Mouse (Mus musculus): ENCODE data around the gene Afmid.

Gene Afmid

GRCm38 (mm10) chr11:117848271-117848984 is 22.7 kb downstream of the Afmid start:
- DNase-seq (ENCODE audit: low spot score): no peak

DNA sequence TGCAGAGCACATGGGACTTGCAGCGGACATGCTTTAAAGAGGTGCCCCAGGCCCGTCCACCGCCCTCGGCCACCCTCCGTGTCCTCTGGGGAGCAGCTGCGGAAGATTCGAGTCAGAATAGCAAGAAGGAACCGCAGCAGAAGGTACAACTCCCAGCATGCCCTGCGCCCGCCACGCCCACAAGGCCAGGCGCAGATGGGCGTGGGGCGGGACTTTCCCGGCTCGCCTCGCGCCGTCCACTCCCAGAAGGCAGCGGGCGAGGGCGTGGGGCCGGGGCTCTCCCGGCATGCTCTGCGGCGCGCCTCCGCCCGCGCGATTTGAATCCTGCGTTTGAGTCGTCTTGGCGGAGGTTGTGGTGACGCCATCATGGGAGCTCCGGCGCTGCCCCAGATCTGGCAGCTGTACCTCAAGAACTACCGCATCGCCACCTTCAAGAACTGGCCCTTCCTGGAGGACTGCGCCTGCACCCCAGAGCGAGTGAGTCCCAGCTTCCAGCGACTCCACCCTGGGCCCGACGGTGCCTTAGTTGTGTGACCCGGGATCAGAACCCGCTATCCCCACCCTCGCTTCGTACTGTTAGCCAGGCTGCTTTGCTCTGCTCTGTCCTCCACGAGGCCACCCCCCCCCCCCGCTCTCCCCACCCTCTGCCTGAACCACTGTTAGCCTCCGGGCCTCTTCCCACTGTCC is 23.4 kb downstream of the Afmid start, which contains the start of gene Birc5:
TSS of gene Birc5 (plus strand) at position 267 of the 687 bp plus-strand sequence.
- DNase-seq (ENCODE audit: low spot score): peak; percentile 98

GRCm38 (mm10) chr11:117852875-117853274 is 27.2 kb downstream of the Afmid start:
- no peak for DNase-seq (ENCODE audit: low spot score)

- no peak for DNase-seq (ENCODE audit: low spot score)
Observed at GRCm38 (mm10) chr11:117854241-117854640, 28.5 kb downstream of the Afmid start.

DNA sequence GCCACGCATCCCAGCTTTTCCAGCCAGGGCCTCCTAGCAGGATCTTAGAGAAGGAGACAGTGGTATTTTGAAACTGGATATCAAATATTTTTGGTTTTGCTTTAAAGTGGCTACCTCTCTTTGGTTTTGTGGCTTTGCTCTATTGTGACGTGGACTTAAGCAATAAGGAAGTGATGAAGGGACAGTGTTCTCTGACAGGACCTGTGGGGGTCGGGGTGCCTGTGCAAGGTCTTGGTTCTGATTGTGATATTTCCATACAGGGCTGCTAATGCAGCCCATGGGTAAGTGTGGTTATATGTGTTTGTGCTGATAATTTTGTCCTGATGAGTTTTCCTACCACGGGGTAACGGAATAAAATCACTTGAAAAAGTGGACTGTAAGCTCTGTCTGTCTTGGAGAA is 29.6 kb downstream of the Afmid start:
- no peak for DNase-seq (ENCODE audit: low spot score)

DNA sequence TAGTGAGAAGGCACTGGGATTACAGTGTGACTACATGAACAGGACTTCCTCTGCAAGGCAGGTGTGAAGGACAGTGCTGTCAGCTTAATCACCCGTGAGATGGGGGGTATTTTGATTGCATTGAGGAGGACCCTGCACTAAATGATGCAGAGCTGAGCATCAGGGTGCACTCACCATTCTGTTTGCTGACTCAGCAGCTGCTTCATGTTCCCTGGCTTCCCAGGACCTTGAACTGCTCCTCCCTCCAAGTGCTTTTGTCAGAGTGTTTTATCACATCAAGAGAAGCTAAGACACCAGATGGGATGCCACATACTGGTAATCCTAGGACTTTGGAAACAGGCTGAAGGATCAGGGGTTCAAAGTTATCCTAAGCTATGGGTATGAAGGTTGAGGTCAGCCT is 30.3 kb downstream of the Afmid start:
- no peak for DNase-seq (ENCODE audit: low spot score)

GRCm38 (mm10) chr11:117857462-117857861 is 31.7 kb downstream of the Afmid start:
- no peak for DNase-seq (ENCODE audit: low spot score)

GRCm38 (mm10) chr11:117858392-117858791 is 32.7 kb downstream of the Afmid start:
- no peak for DNase-seq (ENCODE audit: low spot score)

DNA sequence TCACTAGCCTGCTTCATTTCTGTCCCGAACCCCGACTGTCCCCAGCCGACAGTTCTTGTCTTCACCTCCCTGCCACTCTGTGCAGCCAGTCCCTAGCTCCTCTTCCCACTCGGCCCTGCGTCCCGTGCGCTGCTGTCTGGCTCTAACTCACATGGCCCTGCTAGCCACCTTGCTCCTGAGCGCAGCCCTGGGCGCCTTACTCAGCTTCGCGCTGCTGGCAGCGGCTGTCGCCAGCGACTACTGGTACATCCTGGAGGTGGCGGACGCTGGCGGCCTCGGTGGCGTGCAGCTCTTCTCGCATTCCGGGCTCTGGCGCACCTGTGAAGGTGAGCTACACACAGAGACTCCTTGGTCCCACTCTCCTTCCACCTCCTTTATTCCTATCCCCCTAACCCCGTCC is 34.9 kb downstream of the Afmid start, which contains the start of gene Tmem235:
TSS of gene Tmem235 (plus strand) at position 152 of the 400 bp plus-strand sequence.
- peak; percentile 33 for DNase-seq (ENCODE audit: low spot score)

- DNase-seq (ENCODE audit: low spot score): no peak
Observed at GRCm38 (mm10) chr11:117863174-117863856, 37.6 kb downstream of the Afmid start.

- DNase-seq (ENCODE audit: low spot score): no peak
Observed at GRCm38 (mm10) chr11:117864805-117865204, 39.1 kb downstream of the Afmid start.

DNA sequence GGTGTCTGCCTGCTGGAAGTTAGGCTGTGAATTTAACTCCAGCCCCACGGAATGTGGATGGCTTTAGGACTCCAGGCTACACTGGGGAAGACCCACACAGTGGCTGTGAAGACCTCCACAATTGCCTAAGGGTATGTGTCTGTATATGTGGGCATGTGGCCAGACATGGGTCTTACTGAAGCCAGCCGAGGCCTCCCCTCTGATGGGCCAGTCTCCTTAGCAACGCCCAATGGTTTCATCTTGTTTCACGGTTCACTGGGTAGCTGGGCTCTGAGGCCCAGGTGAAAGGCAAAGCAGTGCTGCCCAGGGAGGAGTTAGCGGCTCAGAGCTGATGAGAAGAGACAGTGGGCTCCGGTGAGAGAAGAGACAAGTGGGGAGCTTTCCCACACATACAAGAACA is 40.3 kb downstream of the Afmid start:
- DNase-seq (ENCODE audit: low spot score): peak; percentile 72

DNA sequence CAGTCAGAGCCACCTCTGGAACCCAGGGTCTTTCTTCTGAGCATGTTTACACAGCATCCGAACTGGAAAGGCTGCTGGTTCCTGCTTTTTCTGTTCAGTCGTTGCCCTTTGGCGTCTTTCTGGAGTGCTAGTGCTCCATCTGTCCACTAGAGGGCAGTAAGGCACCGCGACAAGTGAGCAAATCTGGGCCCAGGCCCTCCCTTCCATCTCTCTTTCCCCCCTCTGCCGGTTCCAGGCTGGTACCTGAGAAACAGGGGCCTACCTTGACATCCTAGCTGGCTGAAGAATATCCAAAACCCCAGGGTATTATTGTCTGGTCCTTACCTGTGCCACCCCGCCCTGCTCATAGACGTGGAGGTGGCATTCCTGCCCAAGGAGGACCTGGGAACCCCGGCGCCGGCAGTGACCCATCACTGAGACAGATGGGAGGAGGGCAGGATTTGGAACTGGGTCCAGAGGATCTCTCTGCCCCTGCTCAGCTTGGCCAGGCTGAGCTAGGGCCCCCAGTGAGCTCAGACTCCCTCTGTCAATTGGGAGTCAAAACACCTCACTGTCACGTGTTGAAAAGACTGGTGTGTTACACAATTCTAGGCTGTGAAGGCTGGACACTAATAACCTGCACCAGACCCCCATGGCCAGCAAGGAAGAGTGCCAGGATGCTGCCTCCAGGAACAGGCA is 45.1 kb downstream of the Afmid start:
- DNase-seq (ENCODE audit: low spot score): peak; percentile 93

DNA sequence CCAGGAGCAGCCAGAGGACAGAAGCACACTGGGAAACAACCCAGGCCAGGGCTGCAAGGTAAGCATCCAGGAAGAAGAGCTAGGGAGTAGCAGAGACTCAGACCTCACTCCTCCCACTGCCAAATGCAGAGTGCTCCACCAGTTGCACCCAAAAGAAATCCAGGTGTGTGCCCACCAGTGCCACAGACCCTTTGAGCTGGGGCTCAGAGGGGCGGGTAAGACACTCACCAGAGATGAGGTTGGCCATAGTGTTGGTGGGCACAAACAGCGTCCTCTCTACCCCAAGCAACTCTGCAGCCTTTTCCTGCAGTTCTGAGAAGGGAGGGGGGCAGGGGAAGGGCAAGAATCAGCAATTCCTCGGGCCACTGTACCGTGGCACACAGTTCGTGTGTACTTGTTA is 45.7 kb downstream of the Afmid start:
- DNase-seq (ENCODE audit: low spot score): no peak

DNA sequence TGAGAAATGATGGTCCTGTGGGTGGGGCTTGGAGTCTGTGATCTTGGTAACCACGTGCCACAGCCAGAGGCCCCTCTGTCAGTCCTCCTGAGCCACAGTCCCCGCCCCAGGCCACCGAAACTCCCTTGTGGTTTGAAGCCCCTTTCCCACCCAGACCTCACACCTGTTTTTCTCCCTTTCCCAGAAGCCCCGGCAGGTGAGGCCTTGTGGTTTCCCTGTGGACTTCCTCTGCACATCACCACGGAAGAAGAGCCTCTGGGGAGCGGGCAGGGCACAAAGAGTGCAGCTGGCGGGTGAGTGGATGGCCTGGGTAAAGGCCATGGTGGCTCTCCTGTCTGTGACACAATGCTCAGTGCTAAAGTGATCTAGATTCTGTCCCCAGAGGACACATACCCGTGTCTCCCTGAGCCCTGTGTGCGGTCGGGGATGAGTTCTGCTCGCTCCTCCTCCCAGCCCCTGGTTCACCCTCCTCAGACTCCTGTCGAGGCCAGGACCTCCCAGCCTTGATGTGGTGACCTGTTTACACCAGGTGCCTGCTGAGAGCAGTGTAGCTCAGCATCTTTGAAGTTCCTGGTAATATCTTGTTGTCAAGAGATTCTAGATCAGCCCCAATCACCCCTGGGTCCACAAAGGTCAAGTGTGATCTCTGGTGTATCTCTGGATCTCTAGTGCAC is 46.3 kb downstream of the Afmid start:
- DNase-seq (ENCODE audit: low spot score): no peak

GRCm38 (mm10) chr11:117872861-117873608 is 47.3 kb downstream of the Afmid start, which contains the start of gene Tha1:
Tha1 (minus strand) TSS chr11:117873481.
- peak; percentile 94 for DNase-seq (ENCODE audit: low spot score)

DNA sequence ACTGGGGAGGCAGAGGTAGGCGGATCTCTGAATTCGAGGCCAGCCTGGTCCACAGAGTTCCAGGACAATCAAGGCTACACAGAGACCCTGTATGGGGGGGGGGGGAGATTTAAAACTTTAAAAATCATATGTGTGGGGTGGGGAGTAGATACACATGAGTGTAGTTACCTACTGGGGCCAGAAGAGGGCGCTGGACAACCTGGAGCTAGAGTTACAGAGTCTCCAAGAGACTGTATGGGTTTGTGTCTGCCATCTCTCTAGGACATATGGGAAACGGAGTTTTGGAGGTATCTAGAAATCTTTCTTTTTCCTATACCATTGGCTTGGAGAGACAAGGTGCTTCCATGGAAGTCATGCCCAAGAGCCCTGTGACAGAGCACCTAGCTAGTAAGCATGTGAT is 48.7 kb downstream of the Afmid start:
- DNase-seq (ENCODE audit: low spot score): no peak

DNA sequence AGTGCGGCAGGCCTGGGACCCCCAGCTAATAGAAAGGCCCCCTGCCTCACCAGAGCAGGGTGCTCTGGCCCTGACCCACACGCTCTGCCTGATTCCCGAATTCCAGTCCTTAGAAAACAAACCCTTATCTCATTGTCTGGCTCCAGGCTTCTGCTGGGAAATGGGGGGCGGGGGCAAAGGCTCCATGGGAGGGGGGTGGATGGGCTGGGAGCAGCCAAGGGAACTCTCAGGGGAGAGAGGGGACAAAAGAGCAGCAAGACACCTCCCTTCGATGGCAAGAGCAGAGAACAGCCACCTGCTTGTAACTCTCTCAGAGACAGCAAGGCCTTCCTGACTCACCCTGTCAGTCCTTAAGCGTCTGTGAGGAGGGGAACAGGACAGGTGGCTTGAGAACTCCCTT is 50.0 kb downstream of the Afmid start:
- DNase-seq (ENCODE audit: low spot score): no peak

DNA sequence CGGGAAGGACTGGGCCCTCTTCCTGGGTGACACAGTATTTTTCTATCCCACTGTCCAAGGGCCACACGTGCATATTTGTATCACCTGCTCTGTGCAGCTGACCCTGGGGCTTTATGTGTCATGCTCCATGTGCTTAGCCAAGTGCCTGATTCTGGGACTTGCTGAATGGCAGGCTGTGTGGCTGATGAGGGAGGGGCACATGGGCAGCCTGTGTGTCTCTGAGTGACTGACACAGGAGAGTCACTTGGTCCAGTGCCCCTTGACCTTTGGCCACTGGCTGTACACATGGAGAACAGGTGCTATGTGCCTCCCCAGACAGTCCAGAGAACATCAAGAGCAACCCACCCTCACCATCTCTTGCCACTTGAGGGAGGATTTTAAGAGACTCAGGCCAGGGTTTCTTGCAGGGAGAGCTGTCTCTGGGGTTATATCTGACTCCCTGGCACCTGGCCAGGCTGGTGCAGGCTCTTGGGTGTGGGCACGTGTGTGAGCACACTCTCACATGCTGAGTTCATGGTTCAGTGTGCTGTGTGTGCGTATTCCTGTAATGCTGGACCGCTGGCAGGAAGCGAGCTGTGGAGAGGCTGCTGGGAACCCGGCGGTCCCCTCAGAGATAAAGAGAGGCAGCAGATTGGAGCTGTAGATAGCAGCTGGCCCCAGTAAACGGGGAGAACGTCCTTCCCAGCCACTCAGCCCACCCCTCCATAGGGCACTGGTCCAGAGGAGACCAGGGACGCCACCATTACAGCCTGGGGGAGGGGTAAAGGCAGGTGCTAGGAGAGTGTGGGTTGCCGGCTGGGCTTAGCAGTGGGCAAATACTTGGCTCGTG is 52.4 kb downstream of the Afmid start:
- DNase-seq (ENCODE audit: low spot score): no peak

GRCm38 (mm10) chr11:117878892-117879291 is 53.2 kb downstream of the Afmid start:
- DNase-seq (ENCODE audit: low spot score): no peak
